Mouse (Mus musculus): ENCODE results near the gene Akap8l.

Akap8l gene

DNA sequence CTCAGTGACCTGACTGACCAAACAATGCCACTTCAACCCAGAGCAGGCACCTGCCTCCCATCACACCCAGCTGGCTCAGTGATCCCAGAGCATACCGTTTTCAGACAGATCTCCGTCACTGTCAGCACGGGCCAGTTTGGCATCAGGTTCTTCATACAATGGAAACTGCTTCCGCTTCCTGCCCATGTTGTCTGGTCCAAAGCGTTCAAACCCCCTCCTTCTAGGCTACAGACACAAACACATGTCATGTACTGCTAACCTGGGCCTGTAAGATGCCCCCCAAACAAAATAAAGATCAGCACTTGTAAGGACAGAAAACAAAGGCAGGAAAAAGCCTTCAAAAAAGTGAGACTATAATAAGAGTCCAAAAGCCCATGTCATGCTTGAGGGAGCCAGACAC lies 34.8 kb downstream of the Akap8l start:
- DNase-seq = no peak

DNA sequence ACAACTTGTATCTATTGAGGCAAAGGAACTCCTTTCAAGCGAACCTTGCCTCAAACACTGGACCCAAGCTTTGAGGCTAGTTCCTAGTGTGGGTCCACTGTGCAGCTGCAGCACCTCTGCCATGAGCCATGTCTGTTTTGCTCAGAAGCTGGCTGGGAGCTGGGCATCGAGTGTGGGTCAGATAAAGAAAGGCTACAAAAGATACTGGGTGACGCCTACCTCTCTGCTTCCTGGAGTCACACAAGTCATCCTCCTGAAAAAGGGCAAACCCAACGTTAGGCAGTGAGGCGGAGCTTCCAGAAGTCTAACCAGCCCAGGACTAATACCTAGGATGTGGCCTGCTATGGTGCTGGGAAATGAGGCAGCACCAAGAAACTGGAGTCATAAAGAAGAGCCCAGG lies 36.5 kb downstream of the Akap8l start:
- no peak for DNase-seq

DNA sequence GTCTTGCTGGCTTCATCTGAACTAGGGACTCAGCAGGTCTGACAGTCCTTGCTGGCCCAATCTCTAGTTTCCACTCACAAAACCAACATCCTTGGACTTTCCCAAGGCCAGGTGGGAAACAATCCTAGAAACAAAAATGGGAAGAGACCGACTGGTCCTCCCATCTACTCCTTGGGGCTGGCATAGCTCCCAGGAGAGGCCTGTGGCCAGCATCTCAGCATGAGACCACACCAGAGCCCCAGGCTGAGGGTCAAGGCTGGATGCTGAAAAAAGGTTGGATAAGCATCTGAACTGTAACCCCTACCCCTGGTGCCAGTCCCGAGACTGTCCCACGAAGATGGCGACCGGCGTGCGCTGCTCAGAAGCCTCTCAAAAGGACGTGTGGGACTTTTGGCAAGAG lies 37.6 kb downstream of the Akap8l start:
- no peak for DNase-seq

- DNase-seq = no peak
Measured at GRCm38 (mm10) chr17:32307963-32308362, 42.4 kb downstream of the Akap8l start.

- no peak for DNase-seq
Measured at GRCm38 (mm10) chr17:32298125-32298524, 52.3 kb downstream of the Akap8l start.

- no peak for DNase-seq
Measured at GRCm38 (mm10) chr17:32295901-32296300, 54.5 kb downstream of the Akap8l start.

- no peak for DNase-seq
Measured at GRCm38 (mm10) chr17:32295160-32295559, 55.2 kb downstream of the Akap8l start.

DNA sequence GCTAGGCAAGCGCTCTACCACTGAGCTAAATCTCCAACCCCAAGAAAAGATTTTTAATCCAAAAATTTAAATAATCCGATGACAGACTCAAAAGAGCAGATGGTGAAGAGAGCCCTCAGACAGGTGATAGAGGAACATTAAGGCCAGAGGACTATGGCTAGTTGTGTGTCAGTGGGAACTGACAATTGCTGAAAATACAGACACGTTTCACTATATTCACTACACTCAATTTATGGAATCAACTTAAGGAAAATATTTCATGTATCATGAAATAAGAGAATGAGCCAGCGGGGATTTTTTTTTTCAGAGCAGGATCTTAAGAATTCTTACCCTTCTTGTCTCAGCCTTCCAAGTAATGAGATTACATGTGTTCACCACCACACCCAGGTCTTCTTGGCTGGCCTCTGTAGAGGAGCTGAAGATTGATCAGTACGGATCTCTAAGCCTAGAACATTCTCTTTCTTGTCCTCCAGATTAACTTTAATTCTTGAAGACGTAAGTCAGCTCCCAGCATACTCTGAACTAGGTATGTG lies 65.2 kb downstream of the Akap8l start:
- DNase-seq = no peak

GRCm38 (mm10) chr17:32284262-32285137 lies 65.9 kb downstream of the Akap8l start, which contains the start of gene Brd4:
Gene Brd4 (minus strand): TSS chr17:32284722.
- peak; percentile 94 to 96 for DNase-seq

- peak; percentile 73 to 76 for DNase-seq
Measured at GRCm38 (mm10) chr17:32283771-32284221, 66.6 kb downstream of the Akap8l start.

GRCm38 (mm10) chr17:32283341-32283740 lies 67.1 kb downstream of the Akap8l start:
- DNase-seq = no peak

- no peak for DNase-seq
Measured at GRCm38 (mm10) chr17:32281611-32282310, 68.6 kb downstream of the Akap8l start.

DNA sequence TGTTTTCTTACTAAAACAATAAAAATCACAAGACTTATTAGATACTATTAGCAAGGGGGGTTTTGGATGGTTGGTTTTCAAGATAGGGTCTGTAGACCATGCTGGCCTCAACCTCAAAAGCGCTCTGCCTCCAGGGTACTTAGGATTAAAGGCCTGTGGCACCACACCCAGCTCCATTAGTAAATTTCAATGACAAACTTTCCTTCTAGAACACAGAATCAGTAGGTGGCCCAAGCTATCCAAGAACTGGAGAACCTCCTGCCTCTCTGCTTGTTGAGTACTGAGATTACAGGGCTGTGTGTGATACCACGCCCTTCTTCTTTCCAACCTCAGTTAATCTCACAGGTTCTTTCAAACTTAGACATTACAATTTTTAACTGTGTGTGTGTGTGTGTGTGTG lies 69.3 kb downstream of the Akap8l start:
- no peak for DNase-seq

- DNase-seq = no peak
Measured at GRCm38 (mm10) chr17:32280575-32280974, 69.8 kb downstream of the Akap8l start.

DNA sequence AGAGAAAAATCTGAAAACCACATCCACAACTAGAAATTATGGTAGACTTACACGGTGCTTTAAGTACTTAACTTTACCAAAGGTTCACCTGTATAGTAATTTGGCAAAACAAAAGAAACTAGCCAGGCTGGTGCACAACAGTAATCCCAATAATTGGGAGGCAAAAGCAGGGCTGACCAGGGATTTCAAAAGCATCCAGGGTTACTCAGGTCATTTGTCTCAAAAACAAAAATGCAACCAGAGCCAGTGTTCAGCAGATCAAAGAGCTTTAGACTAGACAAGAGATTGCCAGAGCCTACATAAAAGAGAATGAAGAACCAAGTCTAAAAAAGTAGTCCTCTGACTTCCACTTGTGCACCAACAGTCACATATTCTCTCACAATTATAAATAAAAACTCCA lies 73.2 kb downstream of the Akap8l start:
- no peak for DNase-seq

DNA sequence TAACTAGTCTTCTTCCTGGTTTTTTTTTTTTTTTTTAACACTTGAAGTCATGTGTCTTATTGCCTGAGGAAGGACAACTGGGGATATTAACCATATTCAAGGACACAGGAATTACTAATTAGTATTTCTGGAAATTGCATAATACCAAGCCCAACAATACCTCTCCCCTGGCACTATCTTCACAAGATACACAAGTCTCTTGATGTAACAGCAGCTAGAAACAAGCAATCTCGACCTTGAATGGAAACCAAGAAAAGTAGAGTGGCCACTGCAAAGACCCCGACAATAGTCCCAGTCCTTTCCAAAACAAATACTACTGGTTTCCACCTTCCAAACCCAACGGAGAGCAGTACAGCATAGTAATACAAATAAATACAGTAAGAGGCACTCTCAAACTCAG lies 74.8 kb downstream of the Akap8l start:
- DNase-seq = no peak

All from B cell, adult 2 months (primary cell).